ENCODE assay signal across 12 mouse cellular contexts in the genomic region with DNA sequence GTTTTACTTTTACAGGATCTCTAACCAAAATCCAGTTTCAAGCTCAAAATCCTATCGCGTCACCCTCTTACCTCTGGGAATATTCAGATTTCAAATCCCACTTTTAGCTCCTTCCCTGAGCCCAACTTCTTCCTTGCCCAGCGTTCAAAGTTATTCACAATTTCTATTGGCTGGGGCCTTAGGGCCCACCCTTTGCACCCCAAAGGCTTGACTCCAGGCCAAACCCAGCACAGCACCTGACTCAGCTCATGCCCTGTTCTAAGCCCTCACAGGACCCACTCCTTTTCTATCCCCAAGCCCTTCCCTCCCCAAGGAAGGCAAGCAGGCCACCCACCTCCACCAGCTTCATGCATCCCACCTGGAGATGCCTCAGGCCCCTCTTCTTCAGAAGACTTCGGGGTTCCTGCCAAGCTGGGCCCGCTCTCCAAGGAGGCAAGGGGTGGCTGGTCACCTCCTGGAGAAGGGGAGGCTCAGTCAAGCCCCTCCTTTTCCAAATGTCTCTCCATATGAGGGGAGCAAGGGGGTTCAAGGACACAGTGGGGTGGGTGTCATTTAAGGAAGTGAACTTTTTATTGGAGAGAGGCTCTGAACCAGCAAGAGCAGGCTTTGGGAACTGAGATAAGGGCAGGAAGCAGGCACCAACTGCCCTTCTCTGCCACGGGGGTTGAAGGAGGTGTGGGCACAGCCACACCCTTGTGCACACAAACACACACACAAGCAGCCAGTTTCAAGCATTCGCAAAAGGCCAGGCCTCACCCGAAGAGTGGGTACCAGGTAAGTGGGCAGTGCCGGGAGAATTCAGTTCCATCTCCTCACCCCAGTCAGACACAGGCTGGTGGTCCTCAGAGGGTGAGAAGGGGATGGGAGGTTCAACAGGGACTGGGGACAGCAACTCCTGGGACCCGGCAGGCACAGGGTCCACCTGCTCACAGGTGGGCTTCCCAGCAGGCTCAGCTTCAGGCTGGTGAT. TPM values are rescaled to one million over a fixed set of nuclear protein-coding genes. Genes with fewer than 3 reads are reported as not detected.
DNase-seq lines count a peak whose midpoint lies in the region; ATAC-seq and TF ChIP-seq lines count a peak whose summit lies in the region.
"Had no signal": no experiment of that assay in that cellular context is flagged by ENCODE, and none has a peak within 500 bp of the region (broad histone marks: within the 10 kb centered on the region; RNA-seq: fewer than 3 reads in every experiment).

No protein-coding gene starts in this region.

- no peak overlapping the region for H3K4me3 ChIP-seq in intestine, embryonic 14.5 days (ENCODE audit: low read depth, low read length)
- peak overlapping the region; percentile 38 for H3K4me3 ChIP-seq in small intestine, adult 2 months (ENCODE audit: low read depth, low read length)

- TF ChIP-seq CTCF in small intestine, adult 2 months (IDR thresholded peaks at IDR 0.05; ENCODE audit: extremely low read depth, insufficient read length, insufficient replicate concordance, low read depth, low read length) = no peak

- H3K27ac ChIP-seq in intestine, embryonic 14.5 days (ENCODE audit: low read depth) = no peak overlapping the region
- H3K27ac ChIP-seq in small intestine, adult 2 months (ENCODE audit: insufficient read depth, low read depth, low read length) = peak overlapping the region; percentile 77

- no peak for TF ChIP-seq POLR2A in small intestine, adult 2 months (IDR thresholded peaks at IDR 0.05; ENCODE audit: low read depth, low read length)

- peaks cover 47% of the 10 kb centered on the region for H3K36me3 ChIP-seq in intestine, embryonic 14.5 days (ENCODE audit: control insufficient read depth, insufficient read depth, low read length)
- peaks cover 31% of the 10 kb centered on the region for H3K36me3 ChIP-seq in small intestine, adult 2 months (ENCODE audit: control insufficient read depth, insufficient read depth, low read length)

- no peaks in the 10 kb centered on the region for H3K9me3 ChIP-seq in intestine, embryonic 14.5 days (ENCODE audit: control insufficient read depth, low read length)
- H3K9me3 ChIP-seq: embryonic facial prominence, embryonic 12.5 days had no signal

- H3K27me3 ChIP-seq in intestine, embryonic 14.5 days (replicated peaks; ENCODE audit: control insufficient read depth, insufficient read depth, low read length) = no peaks in the 10 kb centered on the region
- no peaks in the 10 kb centered on the region for H3K27me3 ChIP-seq in small intestine, adult 2 months (ENCODE audit: control insufficient read depth, insufficient read depth, low read length)
- H3K27me3 ChIP-seq: embryonic facial prominence, embryonic 12.5 days had no signal

- WGBS in intestine, embryonic 14.5 days = 85% methylated on average over 10 of the region's 10 CpGs
- WGBS in small intestine, adult 2 months = 43% methylated on average over 10 of the region's 10 CpGs

- DNase-seq in adrenal gland, postnatal 14 days = peak; percentile 12
- no peak for DNase-seq in adrenal gland, adult 8-10 months
- peak; percentile 14 to 47 for DNase-seq in kidney, postnatal 25 days
- no peak for DNase-seq in kidney, postnatal 14 days
- DNase-seq in intestine, embryonic 14.5 days (ENCODE audit: low spot score) = no peak
- DNase-seq in yolk sac, embryonic 10.5 days (ENCODE audit: low spot score) = no peak
- DNase-seq in embryo, embryonic 10.5 days (ENCODE audit: low spot score) = no peak
- DNase-seq: gastrocnemius, postnatal 10 days; right cerebral cortex, postnatal 25 days had no signal

- ATAC-seq in intestine, embryonic 14.5 days (replicated peaks; ENCODE audit: low FRiP score, low TSS enrichment, low read depth) = no peak
- ATAC-seq: lung, postnatal 0 days had no signal

- peaks cover 23% of the 10 kb centered on the region for H3K4me1 ChIP-seq in intestine, embryonic 14.5 days (replicated peaks; ENCODE audit: control insufficient read depth, insufficient read depth, low read length)
- peaks cover 31% of the 10 kb centered on the region for H3K4me1 ChIP-seq in small intestine, adult 2 months (ENCODE audit: control insufficient read depth, insufficient read depth, insufficient read length, low read length)

- H3K4me2 ChIP-seq in intestine, embryonic 14.5 days (ENCODE audit: low read length) = peak overlapping the region; percentile 87

- no peak overlapping the region for H3K9ac ChIP-seq in intestine, embryonic 14.5 days (ENCODE audit: low read length)

RNA-seq across cellular contexts. Expression of a gene that starts 1.8 kb away (rescaled TPM):
- total RNA-seq in adrenal gland, postnatal 14 days (2021) = 16.6 and 21.1 TPM in 2 replicates
- total RNA-seq in adrenal gland, adult 8-10 months (2022) = 10 to 100 TPM; 21.9 to 37.5 (median 28.8) TPM
- polyA plus RNA-seq in intestine, embryonic 14.5 days (2014; fragmentation: Nextera tagmentation; extraction: Ambion mirVana) = 16.0 and 18.1 TPM in 2 replicates
- polyA plus RNA-seq in small intestine, adult 2 months (2012; rRNA removed) = 61.0 and 121 TPM in 2 replicates

RNA-seq across cellular contexts. Expression of a gene that starts 11.4 kb away (rescaled TPM):
- 68.1 and 75.4 TPM in 2 replicates for total RNA-seq in adrenal gland, postnatal 14 days (2021)
- total RNA-seq in adrenal gland, adult 8-10 months (2022) = 100 to 1,000 TPM in 1 of 4 experiments, 10 to 100 TPM in 3; 48.7 to 119 (median 89.2) TPM
- polyA plus RNA-seq in intestine, embryonic 14.5 days (2014; fragmentation: Nextera tagmentation; extraction: Ambion mirVana) = 14.4 and 19.0 TPM in 2 replicates
- polyA plus RNA-seq in small intestine, adult 2 months (2012; rRNA removed) = 14.2 and 24.9 TPM in 2 replicates

RNA-seq across cellular contexts. Expression of a gene that starts 15.9 kb away (rescaled TPM):
- 3.3 and 5.5 TPM in 2 replicates for total RNA-seq in adrenal gland, postnatal 14 days (2021)
- total RNA-seq in adrenal gland, adult 8-10 months (2022) = 1 to 10 TPM; 5.4 to 9.8 (median 8.4) TPM
- 1.8 and 2.3 TPM in 2 replicates for polyA plus RNA-seq in intestine, embryonic 14.5 days (2014; fragmentation: Nextera tagmentation; extraction: Ambion mirVana)
- 5.4 and 5.7 TPM in 2 replicates for polyA plus RNA-seq in small intestine, adult 2 months (2012; rRNA removed)

RNA-seq across cellular contexts. Expression of a gene that starts 31.3 kb away (rescaled TPM):
- total RNA-seq in adrenal gland, postnatal 14 days (2021) = 0.37 and 0.75 TPM in 2 replicates
- 1 to 10 TPM in 1 of 4 experiments, under 1 TPM in 3; 0.41 to 1.0 (median 0.75) TPM for total RNA-seq in adrenal gland, adult 8-10 months (2022)
- 0.09 TPM in 1 of 2 replicates, not detected in the other for polyA plus RNA-seq in intestine, embryonic 14.5 days (2014; fragmentation: Nextera tagmentation; extraction: Ambion mirVana)
- 0.32 and 0.34 TPM in 2 replicates for polyA plus RNA-seq in small intestine, adult 2 months (2012; rRNA removed)
- polyA plus RNA-seq: embryonic facial prominence, embryonic 12.5 days had no signal

RNA-seq across cellular contexts. Expression of a gene that starts 33.0 kb away (rescaled TPM):
- total RNA-seq in adrenal gland, postnatal 14 days (2021) = 5.8 and 11.6 TPM in 2 replicates
- 10 to 100 TPM in 1 of 4 experiments, 1 to 10 TPM in 3; 4.3 to 10.1 (median 5.2) TPM for total RNA-seq in adrenal gland, adult 8-10 months (2022)
- polyA plus RNA-seq in intestine, embryonic 14.5 days (2014; fragmentation: Nextera tagmentation; extraction: Ambion mirVana) = 4.1 and 4.9 TPM in 2 replicates
- polyA plus RNA-seq in small intestine, adult 2 months (2012; rRNA removed) = 8.3 and 50.9 TPM in 2 replicates

Comparison
In these comparisons a context has a peak if more than half of its experiments do, and no peak if none do; other contexts are left out.
1. DNase-seq: peak in adrenal gland, postnatal 14 days (single experiment) and kidney, postnatal 25 days (2 of 2); none in adrenal gland, adult 8-10 months (single experiment), kidney, postnatal 14 days (single experiment), intestine, embryonic 14.5 days (single experiment), yolk sac, embryonic 10.5 days (single experiment) and embryo, embryonic 10.5 days (single experiment).